14 mouse cellular contexts compared by ENCODE assay signal in genomic region chr9:101734271-101734670, GRCm38 (mm10).
DNase-seq lines count a peak whose midpoint lies in the region; ATAC-seq lines count a peak whose summit lies in the region.
"Had no signal": no experiment of that assay in that cellular context is flagged by ENCODE, and none has a peak within 500 bp of the region (broad histone marks: within the 10 kb centered on the region; RNA-seq: fewer than 3 reads in every experiment).

No protein-coding gene starts in this region.

- H3K9me3 ChIP-seq in intestine, embryonic 15.5 days: no peaks in the 10 kb centered on the region
- no peaks in the 10 kb centered on the region for H3K9me3 ChIP-seq in intestine, embryonic 16.5 days (ENCODE audit: control insufficient read depth, low read length)
- H3K9me3 ChIP-seq in midbrain, embryonic 13.5 days: no peaks in the 10 kb centered on the region
- H3K9me3 ChIP-seq in midbrain, embryonic 16.5 days (replicated peaks; ENCODE audit: control insufficient read depth, low read length, poor library complexity, severe bottlenecking): no peaks in the 10 kb centered on the region
- H3K9me3 ChIP-seq in limb, embryonic 11.5 days (ENCODE audit: control insufficient read depth, low read length): no peaks in the 10 kb centered on the region
- H3K9me3 ChIP-seq in forebrain, embryonic 15.5 days: no peaks in the 10 kb centered on the region
- H3K9me3 ChIP-seq: heart, embryonic 10.5 days had no signal

- no peak overlapping the region for H3K27ac ChIP-seq in intestine, embryonic 15.5 days
- no peak overlapping the region for H3K27ac ChIP-seq in intestine, embryonic 16.5 days (ENCODE audit: low read length)
- H3K27ac ChIP-seq in midbrain, embryonic 13.5 days: 0 out of 2 replicates have a peak overlapping the region, but pooled peaks have one; percentile 25
- no peak overlapping the region for H3K27ac ChIP-seq in midbrain, embryonic 16.5 days (ENCODE audit: low read length)
- no peak overlapping the region for H3K27ac ChIP-seq in limb, embryonic 11.5 days (replicated peaks; ENCODE audit: low read depth, low read length)
- no peak overlapping the region for H3K27ac ChIP-seq in forebrain, embryonic 15.5 days (replicated peaks)
- H3K27ac ChIP-seq: heart, embryonic 10.5 days had no signal

- no peaks in the 10 kb centered on the region for H3K36me3 ChIP-seq in intestine, embryonic 15.5 days
- H3K36me3 ChIP-seq in intestine, embryonic 16.5 days (ENCODE audit: control insufficient read depth, insufficient read depth, low read length): no peaks in the 10 kb centered on the region
- H3K36me3 ChIP-seq in midbrain, embryonic 13.5 days: no peaks in the 10 kb centered on the region
- H3K36me3 ChIP-seq in midbrain, embryonic 16.5 days (ENCODE audit: control insufficient read depth, insufficient read depth, low read length): no peaks in the 10 kb centered on the region
- no peaks in the 10 kb centered on the region for H3K36me3 ChIP-seq in limb, embryonic 11.5 days (ENCODE audit: control insufficient read depth, insufficient read depth, low read length)
- no peaks in the 10 kb centered on the region for H3K36me3 ChIP-seq in forebrain, embryonic 15.5 days
- H3K36me3 ChIP-seq: heart, embryonic 10.5 days had no signal

- no peak overlapping the region for H3K9ac ChIP-seq in intestine, embryonic 15.5 days
- no peak overlapping the region for H3K9ac ChIP-seq in intestine, embryonic 16.5 days (ENCODE audit: low read depth, low read length)
- H3K9ac ChIP-seq in midbrain, embryonic 13.5 days (replicated peaks): no peak overlapping the region
- H3K9ac ChIP-seq in midbrain, embryonic 16.5 days (ENCODE audit: low read depth, low read length): no peak overlapping the region
- H3K9ac ChIP-seq in limb, embryonic 11.5 days (ENCODE audit: low read length): no peak overlapping the region
- no peak overlapping the region for H3K9ac ChIP-seq in forebrain, embryonic 15.5 days (replicated peaks)

- 0 out of 2 replicates have a peak overlapping the region, but pooled peaks have one; percentile 7 for H3K4me2 ChIP-seq in intestine, embryonic 15.5 days (replicated peaks)
- H3K4me2 ChIP-seq in intestine, embryonic 16.5 days (ENCODE audit: low read depth, low read length): no peak overlapping the region
- no peak overlapping the region for H3K4me2 ChIP-seq in midbrain, embryonic 13.5 days (replicated peaks)
- no peak overlapping the region for H3K4me2 ChIP-seq in midbrain, embryonic 16.5 days (ENCODE audit: low read length)
- H3K4me2 ChIP-seq in limb, embryonic 11.5 days (ENCODE audit: low read depth, severe bottlenecking): no peak overlapping the region
- no peak overlapping the region for H3K4me2 ChIP-seq in forebrain, embryonic 15.5 days (replicated peaks)

- 0 out of 2 replicates have a peak, but pooled peaks cover 6% of the 10 kb centered on the region for H3K4me1 ChIP-seq in intestine, embryonic 15.5 days (replicated peaks)
- H3K4me1 ChIP-seq in intestine, embryonic 16.5 days (ENCODE audit: control insufficient read depth, insufficient read depth, low read length): no peaks in the 10 kb centered on the region
- peaks cover 21% of the 10 kb centered on the region for H3K4me1 ChIP-seq in midbrain, embryonic 13.5 days (replicated peaks)
- H3K4me1 ChIP-seq in midbrain, embryonic 16.5 days (ENCODE audit: control insufficient read depth, insufficient read depth, low read length): peaks cover 4% of the 10 kb centered on the region
- H3K4me1 ChIP-seq in limb, embryonic 11.5 days (ENCODE audit: control insufficient read depth, insufficient read depth, low read length): no peaks in the 10 kb centered on the region
- H3K4me1 ChIP-seq in forebrain, embryonic 15.5 days: peaks cover 3% of the 10 kb centered on the region; the same call in 1 of the 2 replicates

- H3K27me3 ChIP-seq in intestine, embryonic 15.5 days (replicated peaks): no peaks in the 10 kb centered on the region
- no peaks in the 10 kb centered on the region for H3K27me3 ChIP-seq in intestine, embryonic 16.5 days (replicated peaks; ENCODE audit: control insufficient read depth, insufficient read depth, low read length)
- H3K27me3 ChIP-seq in midbrain, embryonic 13.5 days: no peaks in the 10 kb centered on the region
- no peaks in the 10 kb centered on the region for H3K27me3 ChIP-seq in midbrain, embryonic 16.5 days (ENCODE audit: control insufficient read depth, insufficient read depth, low read depth, low read length)
- no peaks in the 10 kb centered on the region for H3K27me3 ChIP-seq in limb, embryonic 11.5 days (ENCODE audit: control insufficient read depth, insufficient read depth, low read length)
- H3K27me3 ChIP-seq in forebrain, embryonic 15.5 days: no peaks in the 10 kb centered on the region

- H3K4me3 ChIP-seq in intestine, embryonic 15.5 days (replicated peaks): no peak overlapping the region
- H3K4me3 ChIP-seq in intestine, embryonic 16.5 days (ENCODE audit: low read length): no peak overlapping the region
- no peak overlapping the region for H3K4me3 ChIP-seq in midbrain, embryonic 13.5 days (replicated peaks)
- no peak overlapping the region for H3K4me3 ChIP-seq in midbrain, embryonic 16.5 days (ENCODE audit: low read depth, low read length)
- no peak overlapping the region for H3K4me3 ChIP-seq in limb, embryonic 11.5 days (ENCODE audit: low read depth, low read length)
- H3K4me3 ChIP-seq in forebrain, embryonic 15.5 days: no peak overlapping the region
- H3K4me3 ChIP-seq: heart, embryonic 10.5 days had no signal

- 36% methylated on average over 8 of the region's 8 CpGs for WGBS in intestine, embryonic 15.5 days
- 35% methylated on average over 8 of the region's 8 CpGs for WGBS in intestine, embryonic 16.5 days
- WGBS in midbrain, embryonic 13.5 days: 71% methylated on average over 8 of the region's 8 CpGs
- WGBS in midbrain, embryonic 16.5 days: 58% methylated on average over 8 of the region's 8 CpGs
- WGBS in limb, embryonic 11.5 days: 23% methylated on average over 8 of the region's 8 CpGs
- WGBS in forebrain, embryonic 15.5 days: 69% methylated on average over 8 of the region's 8 CpGs

- peak; percentile 55 for DNase-seq in limb, embryonic 11.5 days (ENCODE audit: low spot score)
- DNase-seq in heart, adult 18-20 months: no peak
- DNase-seq: cerebellum, adult 11-12 months; gastrocnemius, postnatal 10 days; heart, postnatal 4 days; thymus, postnatal 4 days had no signal

- no peak for ATAC-seq in intestine, embryonic 15.5 days
- no peak for ATAC-seq in intestine, embryonic 16.5 days
- ATAC-seq in midbrain, embryonic 13.5 days: peak; percentile 47; the same call in 1 of the 2 replicates
- no peak for ATAC-seq in midbrain, embryonic 16.5 days
- ATAC-seq in limb, embryonic 11.5 days (ENCODE audit: insufficient number of reproducible peaks, low FRiP score, low TSS enrichment, low read depth): peak; percentile 77
- ATAC-seq in forebrain, embryonic 15.5 days (replicated peaks): no peak
- ATAC-seq: forebrain, embryonic 14.5 days; lung, postnatal 0 days had no signal

Comparison
In these comparisons a context has a peak if more than half of its experiments do, and no peak if none do; other contexts are left out.
1. ATAC-seq: peak in midbrain, embryonic 13.5 days (single experiment) and limb, embryonic 11.5 days (single experiment); none in intestine, embryonic 15.5 days (single experiment), intestine, embryonic 16.5 days (single experiment), midbrain, embryonic 16.5 days (single experiment) and forebrain, embryonic 15.5 days (single experiment).